Mouse (Mus musculus): ENCODE data around the gene Olfr577.

Olfr577 gene

DNA sequence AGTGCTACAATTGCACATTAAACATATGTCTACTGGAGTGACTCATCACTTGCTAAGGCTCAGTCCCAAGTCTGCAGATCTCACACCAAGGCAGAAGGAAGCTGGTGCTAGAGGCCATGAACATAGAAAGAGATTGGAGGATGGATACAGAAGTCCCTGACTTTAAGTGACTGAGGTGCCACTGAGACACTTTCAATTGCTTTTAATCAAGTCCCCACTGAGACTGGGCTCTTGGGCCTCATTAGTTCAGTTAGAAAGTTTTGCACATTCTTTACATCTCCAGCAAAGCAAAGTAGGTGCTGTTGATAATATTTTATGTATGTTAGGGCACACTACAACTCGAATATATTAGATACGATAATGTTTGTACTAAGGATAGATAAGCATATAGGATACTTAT lies at the start of gene Olfr577:
Olfr577 (minus strand) TSS at position 101 of the 400 bp plus-strand sequence.
- no peak for DNase-seq (ENCODE audit: low read depth, low spot score)

DNA sequence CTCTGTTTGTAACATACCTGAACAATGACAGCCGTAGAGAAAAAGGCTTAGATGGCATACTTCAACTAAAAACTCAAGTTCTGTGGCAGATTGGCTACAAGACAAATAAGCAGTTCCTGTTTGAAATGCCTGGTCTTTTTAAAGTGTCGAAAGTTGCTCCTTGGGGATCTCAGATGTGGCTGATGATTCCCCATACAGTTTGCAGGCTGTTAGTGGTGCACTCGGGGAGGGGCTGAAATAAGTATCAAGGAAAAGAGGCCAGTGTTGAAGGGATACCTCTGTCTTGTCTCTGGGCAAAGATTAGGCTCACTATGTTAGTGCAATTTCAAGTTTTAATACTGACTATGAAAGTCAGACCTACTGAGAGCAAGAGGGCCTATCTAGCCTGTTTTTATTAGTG lies 13.5 kb upstream of the Olfr577 start, which contains the start of gene Olfr578:
Olfr578 (minus strand) TSS at position 101 of the 400 bp plus-strand sequence.
- DNase-seq (ENCODE audit: low read depth, low spot score), result no peak

DNA sequence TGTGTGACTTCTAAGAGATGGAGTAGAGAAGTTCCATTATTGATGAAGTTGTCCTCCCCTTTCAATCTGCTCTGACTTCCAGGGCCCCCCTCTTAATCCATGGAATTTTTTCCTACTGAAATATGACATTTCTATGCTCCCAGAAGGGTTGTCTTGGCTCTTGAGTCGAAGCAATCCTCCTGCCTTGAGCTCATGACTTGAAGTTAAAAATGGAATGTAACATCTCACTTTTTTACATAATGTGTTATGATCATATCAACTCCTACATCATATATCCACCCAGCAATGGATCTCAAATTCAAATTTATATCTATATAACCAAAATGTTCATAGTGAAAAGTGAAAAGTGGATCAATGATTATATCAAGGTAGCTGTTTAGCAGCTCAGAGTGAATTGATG lies 1.3 kb downstream of the Olfr577 start:
- DNase-seq (ENCODE audit: low read depth, low spot score), result no peak

DNA sequence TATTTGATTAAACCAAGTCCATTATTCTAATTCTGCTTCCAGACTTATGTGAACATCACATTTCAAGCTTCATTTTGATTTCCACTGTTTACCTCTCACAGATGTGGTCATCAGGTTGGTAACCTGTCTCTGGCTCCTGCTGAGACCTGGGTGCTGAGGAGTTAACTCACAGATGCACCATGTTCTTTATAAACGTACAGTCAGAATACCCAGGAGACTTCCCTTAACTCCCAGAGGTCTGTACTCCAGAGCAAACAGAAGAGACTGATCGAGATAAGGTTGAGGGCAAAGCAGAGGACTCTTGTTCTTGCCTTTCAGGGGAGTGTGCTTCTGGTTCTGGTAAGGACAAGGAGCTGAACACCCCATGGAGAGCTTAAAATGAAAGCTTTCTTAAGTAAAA lies 13.4 kb downstream of the Olfr577 start, which contains the start of gene Olfr576:
Olfr576 (plus strand) TSS at position 301 of the 400 bp plus-strand sequence.
- DNase-seq (ENCODE audit: low read depth, low spot score), result no peak

DNA sequence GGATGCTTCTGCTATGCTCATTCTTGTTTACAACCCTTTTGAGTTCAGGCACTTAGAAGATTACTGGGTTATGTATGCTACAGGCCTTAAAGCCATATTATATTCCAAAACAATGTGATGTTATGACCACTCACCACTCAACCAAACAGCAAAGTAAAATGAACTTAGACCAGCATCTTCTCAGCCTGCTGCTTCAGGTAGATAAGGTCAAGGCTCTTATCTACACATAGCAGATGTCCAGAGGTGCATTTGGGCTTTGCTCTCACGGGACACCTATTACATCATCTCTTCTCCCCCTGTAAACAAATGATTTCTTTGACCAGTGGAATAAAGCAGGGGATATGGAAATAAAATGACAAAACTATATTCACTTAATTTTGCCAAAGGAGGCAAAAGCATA lies 17.1 kb downstream of the Olfr577 start, which contains the start of gene Olfr575:
Olfr575 (minus strand) TSS at position 183 of the 400 bp plus-strand sequence.
- DNase-seq (ENCODE audit: low read depth, low spot score), result no peak

DNA sequence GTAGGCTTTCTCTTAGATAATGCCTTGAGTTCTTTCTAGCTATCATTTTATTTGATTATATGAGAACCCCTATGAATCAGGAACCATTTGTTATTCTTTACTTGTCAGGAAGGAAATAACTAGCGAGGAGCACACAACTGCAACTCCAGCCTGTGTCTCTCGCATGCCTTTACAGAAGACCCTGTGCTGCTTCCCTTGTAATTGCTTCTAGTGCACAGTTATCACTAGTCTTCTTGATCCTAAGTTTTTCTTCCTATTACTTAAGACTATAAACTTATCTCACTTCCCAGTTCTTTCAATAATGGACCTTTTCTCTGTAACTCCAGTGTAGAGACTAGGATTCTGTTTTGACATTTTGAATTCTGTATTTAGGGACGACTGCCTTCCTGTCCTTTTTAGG lies 17.6 kb downstream of the Olfr577 start:
- no peak for DNase-seq (ENCODE audit: low read depth, low spot score)

DNA sequence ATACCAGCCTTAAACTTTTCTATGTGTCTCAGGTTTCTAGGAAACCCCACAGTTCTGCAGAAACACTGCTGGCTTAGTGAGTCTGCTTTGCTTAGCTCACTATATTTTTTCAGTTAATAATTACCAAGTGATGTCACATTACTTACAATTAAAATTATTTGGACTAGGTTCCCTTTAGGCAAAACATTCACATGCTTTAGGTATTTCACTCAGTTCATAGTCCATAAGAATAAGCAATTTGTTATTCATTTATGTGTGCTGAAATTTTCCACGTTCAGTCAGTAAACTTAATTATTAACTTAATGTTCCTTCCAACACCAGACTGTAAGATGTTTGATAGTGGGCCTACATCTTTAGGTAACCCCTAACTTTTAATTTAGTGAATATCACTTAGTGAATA lies 25.0 kb downstream of the Olfr577 start:
- no peak for DNase-seq (ENCODE audit: low read depth, low spot score)

DNA sequence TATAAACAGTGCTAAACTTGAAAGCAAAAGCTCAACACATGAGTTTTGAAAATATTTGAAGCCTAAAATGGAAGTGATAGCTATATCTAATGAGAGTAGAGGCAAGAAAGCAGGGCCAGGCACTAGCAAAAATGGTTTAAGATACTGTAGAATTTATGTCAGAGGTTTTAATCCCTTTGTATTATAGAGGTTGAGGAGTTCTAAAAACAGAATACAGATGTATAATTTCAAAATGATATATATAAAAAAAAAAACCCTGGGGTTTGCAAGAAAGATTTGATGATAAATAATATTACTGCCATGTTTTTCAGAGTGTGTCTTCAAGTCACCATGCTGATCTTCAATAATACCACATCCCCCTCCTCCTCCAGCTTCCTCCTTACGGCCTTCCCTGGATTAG lies 27.6 kb downstream of the Olfr577 start, which contains the start of gene Olfr574:
Olfr574 (plus strand) TSS at position 301 of the 400 bp plus-strand sequence.
- DNase-seq (ENCODE audit: low read depth, low spot score), result no peak

DNA sequence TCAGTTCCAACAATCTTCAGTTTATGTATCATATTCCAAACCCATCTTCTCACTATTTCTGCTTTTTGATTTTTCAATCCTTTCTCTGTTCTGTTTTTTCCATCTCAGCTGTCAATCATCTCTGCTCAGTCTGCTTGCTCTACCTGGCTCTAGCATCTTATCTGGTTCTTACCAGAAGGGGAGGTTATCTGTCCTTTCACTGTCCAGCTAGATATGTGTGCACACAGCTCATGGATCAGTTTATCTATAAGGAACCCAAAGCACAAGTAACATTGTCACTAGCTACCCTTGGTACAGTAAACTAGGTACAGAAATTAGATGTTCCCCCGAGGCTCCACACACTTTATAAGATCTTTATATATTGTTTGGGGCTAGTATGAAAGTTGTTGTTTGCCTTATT lies 32.3 kb downstream of the Olfr577 start:
- DNase-seq (ENCODE audit: low read depth, low spot score), result no peak

DNA sequence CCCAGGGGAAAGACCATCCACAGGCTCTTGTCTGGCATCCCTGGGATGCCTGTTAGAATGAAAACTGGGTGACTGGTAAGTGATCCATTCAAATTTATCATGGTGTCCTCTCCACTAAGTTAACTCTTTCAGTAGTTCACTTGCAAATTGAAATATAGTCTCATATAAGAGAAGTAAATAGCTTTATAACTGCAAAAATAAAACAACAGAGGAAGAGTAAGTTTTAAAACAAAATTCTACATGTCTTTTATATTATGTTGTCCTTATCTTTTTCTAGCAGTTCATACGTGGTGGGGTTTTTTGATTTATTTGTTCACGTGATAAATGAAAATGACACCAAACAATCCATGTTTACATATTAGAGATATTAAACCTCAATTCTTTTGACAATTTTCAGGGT lies 33.3 kb downstream of the Olfr577 start, which contains the start of gene Olfr573-ps1:
Olfr573-ps1 (minus strand) TSS at position 101 of the 400 bp plus-strand sequence.
- no peak for DNase-seq (ENCODE audit: low read depth, low spot score)

DNA sequence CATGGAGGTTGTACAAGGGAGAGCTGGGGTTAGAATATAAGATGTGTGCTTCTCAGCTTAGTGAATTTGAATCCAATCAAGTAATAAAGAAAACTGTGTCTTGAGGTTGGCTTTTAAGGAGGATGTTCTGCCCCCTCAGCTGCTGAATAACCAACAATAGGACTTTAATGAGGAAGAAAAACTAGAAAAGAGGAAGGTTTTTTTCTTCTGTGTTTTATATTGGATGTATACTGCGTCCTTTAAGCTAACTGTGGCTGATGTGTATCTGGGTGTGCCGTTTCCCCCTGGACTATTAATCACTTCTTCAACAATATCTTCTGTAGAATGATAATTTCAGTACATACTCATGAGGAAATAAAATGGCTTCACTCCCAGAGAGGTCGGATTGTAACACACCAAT lies 48.6 kb downstream of the Olfr577 start:
- DNase-seq (ENCODE audit: low read depth, low spot score), result no peak

DNA sequence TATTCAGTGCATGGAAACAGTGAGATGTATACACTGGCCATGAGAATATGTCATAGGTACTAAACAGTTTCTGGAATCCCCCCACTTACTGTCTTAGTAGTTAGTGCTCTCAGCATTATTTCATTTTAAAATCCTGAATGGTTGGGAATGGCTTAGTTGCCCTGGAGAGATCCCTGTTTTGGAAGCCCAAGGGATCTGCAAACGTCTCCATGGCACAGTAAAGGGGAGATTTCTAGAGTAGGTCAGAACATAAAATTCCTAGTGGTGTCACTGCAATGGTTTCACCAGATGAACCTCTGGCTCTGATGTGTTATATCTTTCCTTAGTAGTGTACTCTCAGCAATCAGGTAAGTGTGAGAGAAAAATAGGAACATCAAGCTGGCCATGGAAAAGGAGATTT lies 51.6 kb downstream of the Olfr577 start, which contains the start of gene Olfr572:
Olfr572 (plus strand) TSS at position 301 of the 400 bp plus-strand sequence.
- no peak for DNase-seq (ENCODE audit: low read depth, low spot score)
